ENCODE assay signal across 9 mouse cellular contexts in genomic region chr5:136863961-136864674, GRCm38 (mm10). TPM values are rescaled to one million over a fixed set of nuclear protein-coding genes. Genes with fewer than 3 reads are reported as not detected.
DNase-seq lines count a peak whose midpoint lies in the region; ATAC-seq lines count a peak whose summit lies in the region.
"Had no signal": no experiment of that assay in that cellular context is flagged by ENCODE, and none has a peak within 500 bp of the region (broad histone marks: within the 10 kb centered on the region; RNA-seq: fewer than 3 reads in every experiment).

No protein-coding gene starts in this region.

- H3K4me3 ChIP-seq in forebrain, embryonic 16.5 days (replicated peaks; ENCODE audit: low read length), result no peak overlapping the region

- H3K9me3 ChIP-seq in forebrain, embryonic 16.5 days (ENCODE audit: control insufficient read depth, low read length), result no peaks in the 10 kb centered on the region

- H3K36me3 ChIP-seq in forebrain, embryonic 16.5 days (ENCODE audit: control insufficient read depth, insufficient read depth), result no peaks in the 10 kb centered on the region

- 27% methylated on average over 14 of the region's 14 CpGs for WGBS in forebrain, embryonic 16.5 days

- 0 out of 2 replicates have a peak overlapping the region, but pooled peaks have one; percentile 25 for H3K9ac ChIP-seq in forebrain, embryonic 16.5 days (replicated peaks; ENCODE audit: low read depth, low read length)

- H3K4me1 ChIP-seq in forebrain, embryonic 16.5 days (replicated peaks; ENCODE audit: control insufficient read depth, insufficient read depth, low read length), result peaks cover 14% of the 10 kb centered on the region

- H3K4me2 ChIP-seq in forebrain, embryonic 16.5 days (ENCODE audit: low read length), result peak overlapping the region; percentile 9; the same call in 1 of the 2 replicates

- intact Hi-C loops in left cerebral cortex, postnatal 25 days (cut with DNase I), result no loop called here
- intact Hi-C loops in heart, postnatal 36 days (cut with DNase I), result no loop called here

- ATAC-seq in forebrain, embryonic 16.5 days, result peak; percentile 67
- no peak for ATAC-seq in megakaryocyte-erythroid progenitor cell, adult 5-6 weeks (replicated peaks; ENCODE audit: low FRiP score, low TSS enrichment, poor library complexity, severe bottlenecking)

- DNase-seq in left cerebral cortex, postnatal 25 days (ENCODE audit: low spot score in 2 of 2), result peak; percentile 18 to 36
- no peak for DNase-seq in left cerebral cortex, adult 11 months (ENCODE audit: low spot score)
- DNase-seq in heart, postnatal 36 days, result peak; percentile 27 to 43
- DNase-seq in kidney, postnatal 14 days, result peak; percentile 80
- DNase-seq in lung, postnatal 14 days, result peak; percentile 57
- peak; percentile 47 for DNase-seq in right cerebral cortex, postnatal 4 days

- H3K27ac ChIP-seq in forebrain, embryonic 16.5 days (ENCODE audit: low read length), result peak overlapping the region; percentile 3

- no peaks in the 10 kb centered on the region for H3K27me3 ChIP-seq in forebrain, embryonic 16.5 days (replicated peaks; ENCODE audit: control insufficient read depth, insufficient read depth, low read length)

RNA-seq across cellular contexts. Expression of gene Col26a1, which starts 18.9 kb away (rescaled TPM):
- 10 to 100 TPM; 11.9 to 13.1 TPM for total RNA-seq in left cerebral cortex, postnatal 25 days (2021)
- polyA plus RNA-seq in forebrain, embryonic 16.5 days (2015; fragmentation: Nextera tagmentation; extraction: Ambion mirVana), result 13.9 and 16.7 TPM in 2 replicates
- 1 to 10 TPM in 1 of 2 experiments, under 1 TPM in 1; 0.76 to 1.1 TPM for total RNA-seq in heart, postnatal 36 days (2021)
- not detected in 2 replicates for total RNA-seq in megakaryocyte-erythroid progenitor cell, adult 5-6 weeks (2014; fragmentation: Nextera tagmentation)
- not detected in 2 replicates for total RNA-seq in megakaryocyte-erythroid progenitor cell, adult 5-6 weeks (2017)
- total RNA-seq: MEL had no signal

RNA-seq across cellular contexts. Expression of gene Ift22, which starts 43.8 kb away (rescaled TPM):
- 100 to 1,000 TPM in 1 of 2 experiments, 10 to 100 TPM in 1; 95.3 to 108 TPM for total RNA-seq in left cerebral cortex, postnatal 25 days (2021)
- polyA plus RNA-seq in forebrain, embryonic 16.5 days (2015; fragmentation: Nextera tagmentation; extraction: Ambion mirVana), result 112 and 114 TPM in 2 replicates
- 10 to 100 TPM; 11.0 to 11.6 TPM for total RNA-seq in heart, postnatal 36 days (2021)
- 12.1 and 17.4 TPM in 2 replicates for total RNA-seq in megakaryocyte-erythroid progenitor cell, adult 5-6 weeks (2014; fragmentation: Nextera tagmentation)
- 1.5 and 5.4 TPM in 2 replicates for total RNA-seq in megakaryocyte-erythroid progenitor cell, adult 5-6 weeks (2017)

Comparison
In these comparisons a context has a peak if more than half of its experiments do, and no peak if none do; other contexts are left out.
1. RNA of gene Col26a1, which starts 18.9 kb away (total RNA-seq): 11.9 to 13.1 TPM in left cerebral cortex, postnatal 25 days; 0.76 to 1.1 TPM in heart, postnatal 36 days and not detected in megakaryocyte-erythroid progenitor cell, adult 5-6 weeks; every median in the first group is over 4 times any median in the second.
2. RNA of gene Ift22, which starts 43.8 kb away (total RNA-seq): 95.3 to 108 TPM in left cerebral cortex, postnatal 25 days; 1.5 to 17.4 TPM in megakaryocyte-erythroid progenitor cell, adult 5-6 weeks and 11.0 to 11.6 TPM in heart, postnatal 36 days; every median in the first group is over 4 times any median in the second.